Mouse (Mus musculus): ENCODE results near the gene F2r.
A peak's percentile ranks its signal among the peaks of the same experiment; 100 is the strongest.

The F2r gene

DNA sequence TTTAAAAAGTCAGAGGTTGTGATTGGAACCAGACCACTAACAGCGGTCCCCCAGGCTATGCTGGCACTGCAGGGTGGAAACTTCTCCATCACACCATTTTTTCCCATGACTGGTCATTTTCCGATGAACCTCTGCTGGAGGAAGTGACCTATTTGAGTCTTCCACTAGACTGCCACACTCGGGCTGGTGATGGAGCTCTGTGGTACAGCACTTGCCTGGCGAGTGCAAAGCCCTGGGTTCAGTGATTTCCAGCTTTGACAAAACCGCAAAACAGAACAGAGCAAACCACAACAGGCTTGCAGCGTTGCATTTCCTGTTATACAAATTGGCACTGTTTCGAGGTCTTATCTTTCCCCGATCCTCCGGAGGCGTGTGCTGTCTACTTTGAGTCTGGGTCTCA is 25.4 kb downstream of the F2r start:
- no peak for DNase-seq (ENCODE audit: low spot score)

GRCm38 (mm10) chr13:95591606-95592005 is 26.7 kb downstream of the F2r start:
- no peak for DNase-seq (ENCODE audit: low spot score)

DNA sequence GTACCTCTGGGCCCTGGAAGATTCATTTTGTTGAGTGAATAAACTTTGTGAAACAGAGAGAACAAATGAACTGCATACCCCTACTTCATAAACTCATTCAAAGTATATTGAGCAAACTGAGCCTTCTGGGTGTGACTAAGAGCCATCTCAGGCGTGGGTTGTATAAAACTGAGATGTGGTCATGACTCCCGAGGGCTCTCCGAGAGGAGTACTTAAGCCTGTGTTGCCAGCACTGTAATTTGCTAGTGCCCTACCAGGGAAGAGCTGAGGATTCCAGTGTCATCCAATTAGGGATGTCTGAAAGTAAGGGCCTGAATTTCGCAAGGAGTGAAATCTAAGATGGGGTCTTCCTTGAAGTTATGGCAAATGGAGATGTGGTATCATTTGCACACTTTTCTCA is 30.7 kb downstream of the F2r start:
- DNase-seq (ENCODE audit: low spot score) = no peak

DNA sequence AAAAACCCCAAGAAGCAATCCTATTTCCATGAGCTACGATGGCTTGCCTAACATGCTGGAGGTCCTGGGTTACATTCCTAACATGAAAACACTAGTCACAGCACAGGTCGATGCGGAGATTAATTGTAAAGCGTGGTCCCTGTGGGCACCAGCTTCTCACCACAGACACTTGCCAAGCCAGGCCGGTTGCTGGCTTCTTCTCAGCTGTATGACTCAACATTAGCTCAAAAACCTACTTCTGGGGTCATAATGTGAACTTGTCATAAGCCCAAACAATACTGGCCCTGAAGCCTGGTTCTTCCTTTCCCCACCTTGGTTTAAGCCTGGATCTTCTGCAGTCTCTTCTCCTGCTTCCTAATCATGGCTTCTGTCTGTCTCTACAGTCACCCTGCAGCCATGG is 33.4 kb downstream of the F2r start:
- peak; percentile 12 for DNase-seq (ENCODE audit: low spot score)

GRCm38 (mm10) chr13:95583237-95584189 is 34.8 kb downstream of the F2r start:
- no peak for DNase-seq (ENCODE audit: low spot score)

GRCm38 (mm10) chr13:95581850-95582249 is 36.4 kb downstream of the F2r start:
- no peak for DNase-seq (ENCODE audit: low spot score)

- no peak for DNase-seq (ENCODE audit: low spot score)
Measured at GRCm38 (mm10) chr13:95578016-95578697, 40.1 kb downstream of the F2r start.

DNA sequence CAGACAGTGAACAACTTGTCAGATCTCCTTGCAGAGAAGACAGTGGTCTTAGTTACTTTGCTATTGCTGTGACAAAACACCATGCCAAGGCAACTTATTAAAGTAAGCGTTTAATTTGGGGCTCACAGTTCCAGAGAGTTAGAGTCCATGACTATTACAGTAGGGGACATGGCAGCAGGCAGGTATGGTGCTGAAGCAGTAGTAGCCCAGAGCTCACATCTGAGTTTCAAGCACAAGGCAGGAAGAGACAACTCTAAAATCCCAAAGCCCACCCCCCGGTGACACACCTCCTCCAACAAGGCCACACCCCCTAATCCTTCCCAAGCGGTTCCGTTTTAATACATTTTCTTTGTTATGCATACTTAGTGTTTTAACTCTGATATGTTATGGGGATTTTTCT is 47.4 kb downstream of the F2r start:
- no peak for DNase-seq (ENCODE audit: low spot score)

- no peak for DNase-seq (ENCODE audit: low spot score)
Measured at GRCm38 (mm10) chr13:95569326-95569725, 49.0 kb downstream of the F2r start.

- DNase-seq (ENCODE audit: low spot score) = no peak
Measured at GRCm38 (mm10) chr13:95568336-95568735, 50.0 kb downstream of the F2r start.

DNA sequence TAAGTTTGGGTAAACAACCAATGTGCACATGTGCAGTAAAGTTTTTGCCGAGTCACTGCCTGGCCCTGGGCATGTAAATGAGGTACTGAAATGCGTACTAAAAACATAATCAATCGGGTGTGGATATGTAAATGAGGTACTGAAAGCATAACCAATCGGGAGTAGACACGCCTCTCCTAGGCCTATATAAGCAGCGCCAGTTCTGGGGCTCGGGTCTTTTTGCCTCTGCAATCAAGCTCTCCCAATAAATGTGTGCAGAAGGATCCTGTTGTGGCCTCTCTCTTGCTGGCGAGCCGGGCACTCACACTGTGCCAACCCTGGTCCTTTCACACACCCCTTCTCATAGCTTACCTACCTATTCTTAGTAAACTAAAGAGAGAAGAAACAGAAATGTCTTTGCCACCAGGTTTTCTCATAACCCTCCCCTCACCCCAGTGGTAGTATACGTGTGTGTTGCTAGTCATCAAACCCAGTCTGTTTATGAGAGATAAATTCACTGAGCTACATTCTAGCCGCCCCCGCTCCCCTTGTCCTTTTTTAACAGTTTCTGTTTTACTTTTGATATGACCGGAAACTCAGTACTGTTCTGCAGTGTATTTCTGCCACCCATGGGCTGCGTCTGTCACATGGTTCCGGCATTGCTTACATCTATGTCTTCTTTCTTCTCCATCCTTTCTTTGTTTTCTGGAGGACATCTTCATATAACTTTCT is 51.3 kb downstream of the F2r start:
- DNase-seq (ENCODE audit: low spot score) = no peak

- DNase-seq (ENCODE audit: low spot score) = peak; percentile 83
Measured at GRCm38 (mm10) chr13:95563693-95564092, 54.6 kb downstream of the F2r start.

DNA sequence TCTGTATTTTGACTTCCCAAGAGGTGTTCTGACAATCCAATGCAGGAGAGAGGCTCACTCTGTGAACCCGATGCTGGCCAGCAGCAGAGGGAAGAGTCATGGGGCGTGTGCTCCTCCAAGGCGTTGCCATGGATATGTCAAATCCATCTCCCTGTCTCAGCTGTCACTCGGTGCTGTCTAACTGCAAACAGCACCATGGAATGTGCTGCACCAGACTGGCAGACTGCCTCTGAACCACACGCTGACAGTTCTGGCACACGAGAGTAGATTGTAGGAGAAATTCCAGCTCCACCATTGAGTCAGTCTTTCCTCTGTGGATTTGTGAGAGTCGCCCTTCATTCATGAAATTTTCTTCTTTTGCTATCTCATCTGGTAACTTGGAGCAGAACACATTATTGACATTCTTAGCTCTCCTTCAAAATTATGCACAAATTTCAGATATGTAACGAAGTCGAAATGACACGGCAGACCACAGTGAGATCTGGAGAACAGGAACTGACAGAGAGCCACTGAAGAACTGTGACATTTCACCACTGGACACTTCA is 55.1 kb downstream of the F2r start:
- DNase-seq (ENCODE audit: low spot score) = peak; percentile 28

DNA sequence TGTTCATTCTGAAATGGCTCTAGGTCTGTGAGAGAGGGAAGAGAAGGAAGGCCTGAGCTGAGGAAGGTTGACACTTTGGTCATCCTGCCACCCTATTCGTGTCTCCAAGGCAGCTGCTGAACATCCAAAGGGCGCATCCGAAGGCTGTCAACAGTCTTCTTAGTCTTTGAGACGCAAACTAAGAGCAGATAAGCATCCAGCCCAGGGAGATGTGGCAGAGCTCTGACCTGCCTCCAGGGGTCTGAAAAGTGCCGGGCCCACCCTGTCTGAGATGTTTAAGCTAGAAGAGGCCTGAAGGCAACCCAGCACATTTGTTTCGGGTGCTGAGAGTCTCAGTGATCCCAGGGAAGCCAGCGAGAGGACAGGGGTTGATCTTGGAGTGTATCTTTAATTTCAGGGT is 61.0 kb downstream of the F2r start:
- DNase-seq (ENCODE audit: low spot score) = no peak

DNA sequence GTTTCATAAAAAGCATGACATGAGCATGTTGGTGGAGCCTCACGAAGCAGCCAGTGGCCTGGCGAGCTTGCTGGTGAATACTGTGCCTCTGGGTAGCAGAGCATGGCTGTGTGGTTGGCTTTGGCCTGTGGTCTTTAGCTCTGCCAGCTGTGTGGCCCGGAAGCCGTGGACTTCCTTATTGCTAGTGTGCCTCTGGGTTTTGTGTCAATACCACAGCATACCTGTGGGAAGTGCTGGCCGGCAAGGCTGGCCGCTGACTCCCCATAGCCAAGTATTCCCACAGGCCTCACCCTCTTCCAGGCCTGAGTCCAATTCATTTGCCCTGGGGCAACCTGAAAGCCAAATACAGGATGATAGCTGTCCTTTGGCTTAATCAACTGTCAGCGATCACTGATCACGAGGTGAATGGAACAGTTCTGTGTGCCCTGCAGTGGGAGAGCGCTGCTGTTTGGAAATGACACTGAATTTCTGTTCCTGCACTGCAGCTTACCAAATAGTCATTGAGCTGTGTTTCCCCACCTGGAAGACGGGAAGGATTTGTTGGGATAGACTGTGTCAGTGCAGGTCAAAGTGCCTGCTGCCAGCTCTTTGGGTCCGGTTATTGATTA is 64.3 kb downstream of the F2r start:
- no peak for DNase-seq (ENCODE audit: low spot score)

Measured in adipocyte (in vitro differentiated cells).